Mouse (Mus musculus) erythroblast, embryonic 14.5 days (primary cell): ENCODE measurements around the gene Tada3.
A peak's percentile ranks its signal among the peaks of the same experiment; 100 is the strongest.

Source experiments
- GATA1 ChIP-seq: IDR thresholded peaks from 2 replicates; pipeline ENCODE4 v1.6.1; 2012; ENCODE audit warnings: low read length, inconsistent platforms, mixed read lengths
- TAL1 ChIP-seq: IDR thresholded peaks from 3 replicates; pipeline ENCODE4 v1.6.1; 2012; ENCODE audit warnings: low read length, inconsistent platforms, mixed read lengths

DNA sequence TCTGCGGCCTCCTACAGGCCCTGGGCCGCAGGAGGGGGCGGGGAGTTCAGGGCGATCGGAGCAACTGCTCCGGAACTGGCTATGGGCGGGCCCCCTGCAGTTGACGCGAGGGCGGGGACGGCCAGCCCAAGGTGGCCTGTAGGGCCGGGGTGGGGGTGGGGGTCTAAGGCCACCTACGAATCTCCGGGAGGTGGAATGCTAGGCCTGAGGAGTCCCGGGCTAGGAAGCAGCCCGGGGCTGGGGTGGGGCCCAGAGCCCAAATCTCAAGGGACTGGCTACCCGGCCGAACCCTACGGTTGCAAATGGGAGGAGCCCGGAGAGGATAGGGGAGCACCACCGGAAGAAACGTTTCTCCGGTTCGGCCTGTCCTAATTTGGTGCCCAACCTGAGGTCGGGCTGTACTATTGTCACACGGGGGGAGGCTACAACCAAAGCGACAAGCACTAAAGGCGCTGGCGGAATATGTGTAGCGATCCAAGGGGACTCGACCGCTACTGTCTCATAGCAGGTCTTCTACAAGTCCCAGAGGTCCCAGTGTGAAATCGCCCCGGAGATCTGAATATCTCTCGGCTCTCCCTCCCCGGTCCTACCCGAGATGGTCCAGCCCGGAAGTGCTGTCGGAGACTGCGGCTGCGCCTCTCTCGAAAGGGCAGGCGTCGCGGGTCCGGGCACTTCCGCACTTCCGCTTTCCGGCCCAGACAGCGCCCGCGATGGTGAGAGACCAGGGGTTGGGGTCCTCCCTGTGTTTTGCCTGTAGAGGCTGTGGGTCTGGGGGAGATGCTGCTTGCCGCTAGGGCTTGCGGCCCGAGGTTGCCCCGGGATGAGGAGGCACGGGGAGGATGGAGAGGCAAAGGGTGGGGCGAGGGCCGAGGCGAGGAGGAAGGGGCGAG, at the start of gene Tada3, which contains the start of gene Arpc4:
- TF ChIP-seq GATA1: peak; percentile 59
- TF ChIP-seq TAL1: no peak
